Comparison of ENCODE assay signal across 9 mouse cellular contexts in genomic region chr5:33034100-33034499, GRCm38 (mm10). TPM values are rescaled to one million over a fixed set of nuclear protein-coding genes. Genes with fewer than 3 reads are reported as not detected.
DNase-seq lines count a peak whose midpoint lies in the region; TF ChIP-seq lines count a peak whose summit lies in the region.
"Had no signal": no experiment of that assay in that cellular context is flagged by ENCODE, and none has a peak within 500 bp of the region (broad histone marks: within the 10 kb centered on the region; RNA-seq: fewer than 3 reads in every experiment).

No protein-coding gene starts in this region.

- DNase-seq in left cerebral cortex, adult 2 months (ENCODE audit: extremely low spot score in 1 of 2, low spot score in 2 of 2), result no peak
- no peak for DNase-seq in left cerebral cortex, postnatal 36 days (ENCODE audit: low spot score in 2 of 2)
- peak; percentile 39 for DNase-seq in T-cell, adult 2 months (ENCODE audit: low spot score)
- DNase-seq in kidney, postnatal 25 days, result peak; percentile 39 to 68
- peak; percentile 58 to 75 for DNase-seq in spleen, postnatal 4 days (ENCODE audit: low spot score in 2 of 2)
- DNase-seq in cerebellum, adult 18-20 months, result no peak
- no peak for DNase-seq in cerebellum, adult 9-10 months
- DNase-seq in urinary bladder, adult 18-20 months (ENCODE audit: low spot score in 2 of 2), result no peak

- intact Hi-C loops in left cerebral cortex, adult 2 months (cut with DNase I), result loop anchor here (5.0 to 10.0 kb wide), 3 partner anchors 102 to 289 kb away; partner anchors contain the start of gene Depdc5
- intact Hi-C loops in left cerebral cortex, postnatal 36 days (cut with DNase I), result loop anchor here (5.0 to 10.0 kb wide), 2 partner anchors 57 to 319 kb away; no protein-coding TSS in a partner anchor

- H3K27ac ChIP-seq in left cerebral cortex, adult 2 months, result no peak overlapping the region
- H3K27ac ChIP-seq: macrophage had no signal

- peak; percentile 18; the same call in 1 of the 2 replicates for TF ChIP-seq CTCF in left cerebral cortex, adult 2 months (IDR thresholded peaks at IDR 0.05)

- H3K4me3 ChIP-seq in left cerebral cortex, adult 2 months, result no peak overlapping the region

RNA-seq across cellular contexts. Expression of gene Ywhah, which starts 15.5 kb away (rescaled TPM):
- total RNA-seq in left cerebral cortex, adult 2 months (2021), result 1,000 to 10,000 TPM; 1,061 to 1,220 TPM
- 1,000 to 10,000 TPM; 1,119 to 1,229 TPM for total RNA-seq in left cerebral cortex, postnatal 36 days (2021)

Comparison
In these comparisons a context has a peak if more than half of its experiments do, and no peak if none do; other contexts are left out.
1. DNase-seq: peak in T-cell, adult 2 months (single experiment), kidney, postnatal 25 days (2 of 2) and spleen, postnatal 4 days (2 of 2); none in left cerebral cortex, adult 2 months (0 of 2), left cerebral cortex, postnatal 36 days (0 of 2), cerebellum, adult 18-20 months (0 of 2), cerebellum, adult 9-10 months (single experiment) and urinary bladder, adult 18-20 months (0 of 2).